Mouse (Mus musculus) heart, postnatal 0 days (tissue): ENCODE data around the gene Ifna11. TPM values are rescaled to one million over a fixed set of nuclear protein-coding genes. Genes with fewer than 3 reads are reported as not detected.
A peak's percentile ranks its signal among the peaks of the same experiment; 100 is the strongest.
"Not testable (repeated sequence)": the region's sequence is repeated elsewhere in the genome, so short reads cannot be mapped to it uniquely, and the experiment has no call there.

Experiments used
- ATAC-seq: fragments of 200-750 bp; cut with Nextera tagmentation; 2 replicates; pipeline ENCODE4 v1.8.0; 2017; ENCODE audit warnings: low read depth, moderate number of reproducible peaks, moderate library complexity; ENCODE audit not compliant: insufficient read depth
- DNase-seq: peaks from one replicate; pipeline ENCODE4 v3.0.0-alpha.2; 2016; ENCODE audit warnings: low spot score
- H3K27ac ChIP-seq: fragments of 300-500 bp; sonication (generic); 2 replicates; pipeline ENCODE4 v1.5.1; 2014; ENCODE audit warnings: low read depth, mild to moderate bottlenecking
- H3K27me3 ChIP-seq: fragments of 300-500 bp; sonication (generic); 2 replicates; pipeline ENCODE4 v1.6.1; 2014; ENCODE audit warnings: low read length, mixed read lengths; ENCODE audit not compliant: control insufficient read depth, insufficient read depth
- H3K36me3 ChIP-seq: fragments of 300-500 bp; sonication (generic); replicated peaks from 2 replicates; pipeline ENCODE4 v1.6.1; 2014; ENCODE audit warnings: low read length, mixed read lengths; ENCODE audit not compliant: control insufficient read depth, insufficient read depth
- H3K4me1 ChIP-seq: fragments of 300-500 bp; sonication (generic); 2 replicates; pipeline ENCODE4 v1.6.1; 2014; ENCODE audit warnings: antibody characterized with exemption; ENCODE audit not compliant: control insufficient read depth, insufficient read depth
- H3K4me2 ChIP-seq: fragments of 300-500 bp; sonication (generic); 2 replicates; pipeline ENCODE4 v1.6.1; 2014; ENCODE audit warnings: low read depth, mild to moderate bottlenecking, low read length, moderate library complexity
- H3K4me3 ChIP-seq: fragments of 300-500 bp; sonication (generic); 2 replicates; pipeline ENCODE4 v1.5.1; 2014; ENCODE audit warnings: low read depth, low read length
- H3K9ac ChIP-seq: fragments of 300-500 bp; sonication (generic); replicated peaks from 2 replicates; pipeline ENCODE4 v1.6.1; 2014; ENCODE audit warnings: low read depth, low read length, mixed read lengths
- H3K9me3 ChIP-seq: fragments of 300-500 bp; sonication (generic); replicated peaks from 2 replicates; pipeline ENCODE4 v1.6.1; 2016; ENCODE audit warnings: low read length; ENCODE audit not compliant: control insufficient read depth
- CTCF ChIP-seq: IDR thresholded peaks from 2 replicates; pipeline ENCODE4 v1.5.1; 2016; ENCODE audit warnings: antibody characterized with exemption, control low read depth, low read depth
- WGBS: fragments of 180-500 bp; shearing (Covaris S2); extraction: QIAGEN DNeasy Blood & Tissue Kit; methylation state at CpG from one replicate; pipeline ENCODE4 v1.1.7; 2014; 5-methylcytosine and 5-hydroxymethylcytosine counted together
- polyA plus RNA-seq: library from polyadenylated mRNA; unstranded; fragments of >200 nt; fragmentation: Nextera tagmentation; extraction: Ambion mirVana; gene quantifications from 2 replicates; pipeline ENCODE4 v1.2.1, GENCODE M21; 2015
- total RNA-seq: library from RNA; depleted of rRNA; stranded (reverse); fragments of >200 nt; gene quantifications from 2 replicates; pipeline ENCODE4 v1.2.3, GENCODE M21; 2014; ENCODE audit warnings: low replicate concordance

Ifna11 gene
- total and polyA plus RNA-seq, 2 experiments from 2014 or later = not detected

GRCm38 (mm10) chr4:88788402-88788801 lies 31.4 kb upstream of the Ifna11 start, which contains the start of gene Gm13277:
Gene Gm13277, plus strand, starts transcription at chr4:88788632.
- not testable (repeated sequence) for H3K4me2 ChIP-seq, ATAC-seq, H3K9ac ChIP-seq, H3K36me3 ChIP-seq, H3K9me3 ChIP-seq, H3K4me1 ChIP-seq, DNase-seq, H3K4me3 ChIP-seq, H3K27ac ChIP-seq, H3K27me3 ChIP-seq
- TF ChIP-seq CTCF = peak; percentile 57
- 0% methylated on average over 2 of the region's 28 CpGs for WGBS

GRCm38 (mm10) chr4:88791250-88791649 lies 28.5 kb upstream of the Ifna11 start, which contains the start of gene Gm13278:
Gene Gm13278, plus strand, starts transcription at chr4:88791550.
- DNase-seq, H3K27me3 ChIP-seq, H3K36me3 ChIP-seq, H3K9ac ChIP-seq, H3K27ac ChIP-seq, ATAC-seq, H3K4me3 ChIP-seq, H3K4me1 ChIP-seq, H3K4me2 ChIP-seq, H3K9me3 ChIP-seq: not testable (repeated sequence)
- WGBS = no CpG with 5 or more reads among the region's 28 CpGs

DNA sequence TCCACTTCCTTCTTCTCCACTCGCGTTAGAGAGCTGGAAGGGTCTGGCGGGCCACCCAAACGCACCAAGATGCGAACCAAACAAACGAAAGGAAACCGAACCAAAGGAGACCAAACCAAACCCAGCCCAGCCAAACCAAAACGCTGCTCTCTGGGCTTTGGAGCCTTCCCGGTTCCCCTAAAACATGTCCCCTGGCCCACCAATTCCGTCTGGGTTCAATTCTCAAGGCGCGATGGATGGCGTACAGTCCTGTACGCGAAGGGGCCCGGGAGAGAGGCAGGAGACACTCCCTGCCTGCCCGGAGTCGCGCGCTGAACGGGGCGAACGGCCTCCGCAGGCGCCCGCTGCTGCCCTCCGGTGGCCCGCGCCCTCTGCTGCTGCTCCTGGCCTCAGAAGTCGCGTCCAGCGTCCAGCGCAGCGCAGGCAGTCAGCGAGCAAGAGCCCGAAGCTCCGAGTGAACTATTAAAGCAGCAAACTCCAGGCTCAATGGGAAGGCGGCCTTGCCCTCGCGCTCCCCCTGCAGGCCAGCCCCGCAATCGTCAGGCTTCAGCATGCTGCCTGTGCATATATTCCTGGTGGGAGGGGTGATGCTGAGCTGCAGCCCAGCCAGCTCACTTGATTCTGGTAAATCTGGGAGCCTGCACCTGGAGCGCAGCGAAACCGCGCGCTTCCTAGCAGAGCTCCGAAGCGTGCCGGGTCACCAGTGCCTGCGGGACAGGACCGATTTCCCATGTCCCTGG lies 25.7 kb upstream of the Ifna11 start, which contains the start of gene Gm13275:
Gene Gm13275 (plus strand): TSS at position 552 of the 740 bp plus-strand sequence.
- not testable (repeated sequence) for H3K4me2 ChIP-seq, H3K9ac ChIP-seq, DNase-seq, H3K4me1 ChIP-seq, H3K27me3 ChIP-seq, H3K36me3 ChIP-seq, H3K4me3 ChIP-seq, ATAC-seq, H3K9me3 ChIP-seq, H3K27ac ChIP-seq
- 0% methylated on average over 7 of the region's 52 CpGs for WGBS
- peak; percentile 34; the same call in 1 of the 2 replicates for TF ChIP-seq CTCF

DNA sequence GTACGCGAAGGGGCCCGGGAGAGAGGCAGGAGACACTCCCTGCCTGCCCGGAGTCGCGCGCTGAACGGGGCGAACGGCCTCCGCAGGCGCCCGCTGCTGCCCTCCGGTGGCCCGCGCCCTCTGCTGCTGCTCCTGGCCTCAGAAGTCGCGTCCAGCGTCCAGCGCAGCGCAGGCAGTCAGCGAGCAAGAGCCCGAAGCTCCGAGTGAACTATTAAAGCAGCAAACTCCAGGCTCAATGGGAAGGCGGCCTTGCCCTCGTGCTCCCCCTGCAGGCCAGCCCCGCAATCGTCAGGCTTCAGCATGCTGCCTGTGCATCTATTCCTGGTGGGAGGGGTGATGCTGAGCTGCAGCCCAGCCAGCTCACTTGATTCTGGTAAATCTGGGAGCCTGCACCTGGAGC lies 22.7 kb upstream of the Ifna11 start, which contains the start of gene Gm13279:
Gene Gm13279 (plus strand): TSS at position 301 of the 400 bp plus-strand sequence.
- not testable (repeated sequence) for H3K27ac ChIP-seq, H3K4me3 ChIP-seq, H3K9ac ChIP-seq, ATAC-seq, DNase-seq, H3K36me3 ChIP-seq, H3K4me1 ChIP-seq, H3K4me2 ChIP-seq, H3K9me3 ChIP-seq, H3K27me3 ChIP-seq
- WGBS = no CpG with 5 or more reads among the region's 28 CpGs

- WGBS = 6% methylated on average over 2 of the region's 7 CpGs
- H3K27ac ChIP-seq, H3K27me3 ChIP-seq, H3K9me3 ChIP-seq, H3K36me3 ChIP-seq, ATAC-seq, H3K4me1 ChIP-seq, H3K4me2 ChIP-seq, DNase-seq, H3K4me3 ChIP-seq, H3K9ac ChIP-seq: not testable (repeated sequence)
These were observed 20.4 kb upstream of the Ifna11 start, which contains the start of gene Gm13285 for GRCm38 (mm10) chr4:88799365-88799764. Gene Gm13285, plus strand, starts transcription at chr4:88799665.

DNA sequence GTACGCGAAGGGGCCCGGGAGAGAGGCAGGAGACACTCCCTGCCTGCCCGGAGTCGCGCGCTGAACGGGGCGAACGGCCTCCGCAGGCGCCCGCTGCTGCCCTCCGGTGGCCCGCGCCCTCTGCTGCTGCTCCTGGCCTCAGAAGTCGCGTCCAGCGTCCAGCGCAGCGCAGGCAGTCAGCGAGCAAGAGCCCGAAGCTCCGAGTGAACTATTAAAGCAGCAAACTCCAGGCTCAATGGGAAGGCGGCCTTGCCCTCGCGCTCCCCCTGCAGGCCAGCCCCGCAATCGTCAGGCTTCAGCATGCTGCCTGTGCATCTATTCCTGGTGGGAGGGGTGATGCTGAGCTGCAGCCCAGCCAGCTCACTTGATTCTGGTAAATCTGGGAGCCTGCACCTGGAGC lies 16.8 kb upstream of the Ifna11 start, which contains the start of gene Gm13287:
Gene Gm13287 (plus strand): TSS at position 301 of the 400 bp plus-strand sequence.
- H3K9ac ChIP-seq, H3K27me3 ChIP-seq, DNase-seq, H3K27ac ChIP-seq, H3K4me2 ChIP-seq, H3K9me3 ChIP-seq, ATAC-seq, H3K4me1 ChIP-seq, H3K36me3 ChIP-seq, H3K4me3 ChIP-seq: not testable (repeated sequence)
- no CpG with 5 or more reads among the region's 29 CpGs for WGBS

- no CpG with 5 or more reads among the region's 8 CpGs for WGBS
These were observed 14.5 kb upstream of the Ifna11 start, which contains the start of gene Gm13288 for GRCm38 (mm10) chr4:88805231-88805630. Gene Gm13288, plus strand, starts transcription at chr4:88805531.

More at GRCm38 (mm10) chr4:88805231-88805630, 14.5 kb upstream of the Ifna11 start, which contains the start of gene Gm13288:
- ATAC-seq, H3K36me3 ChIP-seq, DNase-seq, H3K4me2 ChIP-seq, H3K9ac ChIP-seq, H3K27me3 ChIP-seq, H3K27ac ChIP-seq, H3K9me3 ChIP-seq, H3K4me1 ChIP-seq: not testable (repeated sequence)
- H3K4me3 ChIP-seq = 0 out of 2 replicates have a peak within 1 kb of the TSS, but pooled peaks have one; percentile 24
